Mouse (Mus musculus): ENCODE results near the gene Mctp1. TPM values are rescaled to one million over a fixed set of nuclear protein-coding genes. Genes with fewer than 3 reads are reported as not detected.
"Not testable (repeated sequence)": the region's sequence is repeated elsewhere in the genome, so short reads cannot be mapped to it uniquely, and the experiment has no call there.

The Mctp1 gene
- 1.4 and 1.7 TPM in 2 replicates for polyA plus RNA-seq (2015; fragmentation: Nextera tagmentation; extraction: Ambion mirVana)

DNA sequence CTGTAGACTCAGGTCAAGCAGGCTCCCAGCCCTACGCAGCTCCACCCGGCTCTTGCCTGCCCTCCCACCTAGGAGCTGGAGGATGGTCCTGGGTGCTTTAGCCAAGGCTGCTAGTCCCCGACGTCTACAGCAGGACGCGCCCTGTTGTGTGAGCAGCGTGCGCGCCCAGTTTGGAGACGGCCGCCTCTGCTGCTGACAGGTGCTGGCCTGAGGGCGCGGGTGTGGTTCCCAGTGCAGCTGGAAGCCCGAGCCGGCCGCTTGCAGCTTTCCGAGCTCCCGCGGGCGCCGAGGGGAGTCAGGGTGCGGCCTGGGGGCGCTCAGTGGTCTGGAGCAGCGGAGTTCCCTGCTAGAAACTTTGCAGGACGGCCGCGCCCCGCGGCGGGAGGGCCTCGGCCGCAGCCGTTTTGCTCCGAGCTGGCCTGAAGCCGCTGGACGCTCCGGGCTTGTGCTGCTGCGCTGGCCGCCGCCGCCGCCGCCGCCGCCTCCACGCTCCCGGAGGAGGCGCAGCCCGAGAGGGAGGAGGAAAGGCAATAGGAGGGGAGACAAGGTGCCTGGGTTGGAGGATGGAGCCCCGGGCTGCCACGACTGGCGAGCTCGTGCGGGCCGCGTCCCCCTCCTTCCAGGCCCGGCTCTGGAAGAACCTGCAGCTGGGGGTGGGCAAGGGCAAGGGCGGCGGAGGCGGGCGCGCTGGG lies at the start of gene Mctp1:
Mctp1 (plus strand) TSS at position 564 of the 692 bp plus-strand sequence.
- H3K4me3 ChIP-seq (replicated peaks) = peak within 1 kb of the TSS; percentile 63
- no peaks in the 10 kb centered on the region for H3K36me3 ChIP-seq
- ATAC-seq (ENCODE audit: low read depth) = peak; percentile 75
- peak within 1 kb of the TSS; percentile 91 for H3K4me2 ChIP-seq
- no peak within 1 kb of the TSS for H3K27ac ChIP-seq
- H3K27me3 ChIP-seq = peaks cover 39% of the 10 kb centered on the region
- no peaks in the 10 kb centered on the region for H3K9me3 ChIP-seq (replicated peaks)
- peak; percentile 17 for DNase-seq
- H3K4me1 ChIP-seq (replicated peaks) = peaks cover 13% of the 10 kb centered on the region
- H3K9ac ChIP-seq = peak within 1 kb of the TSS; percentile 51
- 0% methylated on average over 47 of the region's 62 CpGs for WGBS (ENCODE audit: insufficient replicate concordance)

DNA sequence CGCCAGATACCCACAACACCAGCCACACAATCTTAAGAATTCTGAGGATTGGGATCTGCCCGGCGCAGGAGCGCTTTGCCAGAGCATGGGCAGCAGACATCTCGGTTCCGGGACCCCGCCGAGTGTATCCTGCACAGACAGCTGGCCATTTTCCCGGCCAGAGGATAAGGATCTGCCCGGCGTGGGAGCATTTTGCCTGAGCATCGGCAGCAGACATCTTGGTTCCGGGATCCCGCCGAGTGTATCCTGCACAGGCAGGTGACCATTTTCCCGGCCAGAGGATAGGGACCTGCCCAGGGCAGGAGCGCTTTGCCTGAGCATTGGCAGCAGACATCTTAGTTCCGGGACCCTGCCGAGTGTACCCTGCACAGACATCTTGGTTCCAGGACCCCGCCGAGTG lies 38.4 kb upstream of the Mctp1 start:
- H3K4me3 ChIP-seq (replicated peaks); H3K4me1 ChIP-seq (replicated peaks); ATAC-seq (ENCODE audit: low read depth); H3K36me3 ChIP-seq; H3K9me3 ChIP-seq (replicated peaks); H3K27me3 ChIP-seq; H3K4me2 ChIP-seq; H3K27ac ChIP-seq; DNase-seq; H3K9ac ChIP-seq: not testable (repeated sequence)
- 66% methylated on average over 21 of the region's 21 CpGs for WGBS (ENCODE audit: insufficient replicate concordance)

DNA sequence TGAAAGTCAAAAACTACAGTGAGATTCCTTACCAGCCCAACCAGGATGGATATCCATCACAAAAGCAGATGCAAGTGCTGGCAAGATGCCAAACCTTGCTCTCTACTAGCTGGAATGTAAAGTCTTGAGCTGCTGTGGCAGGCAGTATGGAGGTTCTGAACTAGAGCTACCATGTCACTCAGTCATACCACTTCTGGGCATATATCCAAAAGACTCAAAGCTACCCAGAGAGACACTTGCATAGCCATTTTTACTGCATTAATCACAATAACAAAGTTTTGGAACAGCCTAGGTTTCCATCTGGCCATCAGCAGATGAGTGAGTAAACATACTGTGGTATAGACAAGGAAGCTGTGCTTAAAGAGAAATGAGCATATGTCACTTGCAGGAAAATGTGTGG lies 25.6 kb upstream of the Mctp1 start:
- no peak overlapping the region for H3K4me3 ChIP-seq (replicated peaks)
- H3K9ac ChIP-seq = no peak overlapping the region
- H3K27me3 ChIP-seq = no peaks in the 10 kb centered on the region
- no peak overlapping the region for H3K4me2 ChIP-seq
- H3K9me3 ChIP-seq (replicated peaks) = no peaks in the 10 kb centered on the region
- no peak overlapping the region for H3K27ac ChIP-seq
- ATAC-seq (ENCODE audit: low read depth) (no peak), DNase-seq (no peak)
- H3K36me3 ChIP-seq = no peaks in the 10 kb centered on the region
- no peaks in the 10 kb centered on the region for H3K4me1 ChIP-seq (replicated peaks)

DNA sequence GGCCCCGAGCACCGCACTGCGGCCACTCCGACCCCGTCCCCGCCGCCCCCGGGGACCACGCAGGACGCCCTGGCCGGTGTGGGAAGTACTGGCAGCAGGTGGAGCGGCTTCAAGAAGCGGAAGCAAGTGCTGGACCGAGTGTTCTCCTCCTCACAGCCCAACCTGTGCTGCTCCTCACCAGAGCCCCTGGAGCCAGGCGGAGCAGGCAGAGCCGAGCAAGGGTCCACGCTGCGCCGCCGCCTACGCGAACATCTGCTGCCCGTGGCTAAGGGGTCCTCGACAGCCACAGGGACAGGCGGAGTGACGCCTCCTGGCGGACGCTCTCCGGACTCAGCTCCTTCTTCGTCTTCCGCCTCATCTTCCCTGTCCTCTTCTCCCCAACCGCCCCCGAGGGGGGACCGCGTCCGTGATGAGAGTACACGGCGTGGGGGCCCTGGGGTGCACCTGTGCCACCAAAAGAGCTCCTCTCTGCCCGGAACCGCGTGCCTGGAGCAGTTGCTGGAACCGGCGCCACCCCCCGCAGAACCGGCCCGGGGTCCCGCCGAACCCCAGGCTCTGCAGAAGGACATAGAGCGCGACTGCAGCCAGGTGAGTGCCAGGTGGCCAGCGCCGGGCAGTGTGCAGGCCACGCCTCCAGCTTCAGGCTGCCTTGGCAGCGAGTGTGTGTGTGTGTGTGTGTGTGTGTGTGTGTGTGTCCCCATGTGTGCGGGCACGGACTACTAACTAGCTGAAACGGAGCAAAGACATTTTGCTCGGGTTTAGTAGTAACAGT lies 515 bp downstream of the Mctp1 start:
- Histone ChIP-seq H3K36me3 (no peaks in the 10 kb centered on the region), H3K9me3 (replicated peaks) (no peaks in the 10 kb centered on the region), H3K4me2 (peak overlapping the region; percentile 91), H3K27ac (no peak overlapping the region), H3K4me1 (replicated peaks) (peaks cover 13% of the 10 kb centered on the region), H3K9ac (peak overlapping the region; percentile 51), H3K4me3 (replicated peaks) (peak overlapping the region; percentile 63), H3K27me3 (peaks cover 39% of the 10 kb centered on the region)
- 1% methylated on average over 55 of the region's 58 CpGs for WGBS (ENCODE audit: insufficient replicate concordance)
- peak; percentile 60 for ATAC-seq (ENCODE audit: low read depth)
- peak; percentile 15 for DNase-seq

DNA sequence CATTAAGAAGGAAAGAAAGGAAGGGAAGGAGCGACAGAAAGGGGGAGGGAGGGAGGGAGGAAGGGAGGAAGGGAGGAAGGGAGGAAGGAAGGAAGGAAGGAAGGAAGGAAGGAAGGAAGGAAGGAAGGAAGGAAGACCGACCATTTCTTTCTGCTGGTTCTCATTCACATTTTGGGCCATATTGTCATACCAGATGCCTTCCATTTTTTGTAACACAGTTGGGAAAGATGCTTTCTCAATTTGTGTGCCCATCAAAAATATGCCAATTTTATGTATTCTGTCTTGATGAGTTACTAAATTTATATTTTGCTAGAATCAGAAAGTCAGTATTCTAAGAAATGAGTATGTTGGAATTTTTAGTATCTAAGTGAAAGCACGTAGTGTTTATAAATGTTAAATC lies 4.3 kb downstream of the Mctp1 start:
- no peak overlapping the region for H3K4me2 ChIP-seq
- H3K4me3 ChIP-seq (replicated peaks) = no peak overlapping the region
- H3K27me3 ChIP-seq = peaks cover 26% of the 10 kb centered on the region
- ATAC-seq (ENCODE audit: low read depth) (no peak), DNase-seq (no peak)
- 43% methylated on average over 3 of the region's 3 CpGs for WGBS (ENCODE audit: insufficient replicate concordance)
- H3K27ac ChIP-seq = no peak overlapping the region
- no peak overlapping the region for H3K9ac ChIP-seq
- no peaks in the 10 kb centered on the region for H3K36me3 ChIP-seq
- H3K4me1 ChIP-seq (replicated peaks) = peaks cover 12% of the 10 kb centered on the region
- H3K9me3 ChIP-seq (replicated peaks) = no peaks in the 10 kb centered on the region

DNA sequence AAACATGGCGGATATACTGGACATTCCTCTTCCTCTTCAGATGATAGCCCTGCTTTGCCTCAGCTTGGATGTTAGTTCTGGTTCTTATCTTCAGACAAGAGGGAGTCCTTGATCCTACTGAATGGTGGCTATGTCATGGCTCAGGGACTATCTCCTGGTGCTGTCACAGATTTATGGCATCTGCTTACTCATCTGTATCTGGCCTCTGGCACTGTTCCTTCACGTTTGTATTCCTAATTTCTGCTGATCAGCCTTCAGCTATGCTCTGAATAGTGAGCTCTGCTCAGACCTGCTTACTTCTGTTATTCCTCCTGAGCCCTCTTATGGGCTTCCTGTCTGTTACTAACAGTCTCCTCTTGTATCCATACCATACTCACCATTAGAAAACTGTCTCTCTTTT lies 7.6 kb downstream of the Mctp1 start:
- ATAC-seq (ENCODE audit: low read depth) (no peak), DNase-seq (no peak)
- Histone ChIP-seq H3K4me2 (no peak overlapping the region), H3K36me3 (no peaks in the 10 kb centered on the region), H3K4me1 (replicated peaks) (no peaks in the 10 kb centered on the region), H3K9ac (no peak overlapping the region), H3K4me3 (replicated peaks) (no peak overlapping the region), H3K27ac (no peak overlapping the region), H3K27me3 (no peaks in the 10 kb centered on the region), H3K9me3 (replicated peaks) (no peaks in the 10 kb centered on the region)
- WGBS (ENCODE audit: insufficient replicate concordance) = 41% methylated on average over 2 of the region's 2 CpGs

DNA sequence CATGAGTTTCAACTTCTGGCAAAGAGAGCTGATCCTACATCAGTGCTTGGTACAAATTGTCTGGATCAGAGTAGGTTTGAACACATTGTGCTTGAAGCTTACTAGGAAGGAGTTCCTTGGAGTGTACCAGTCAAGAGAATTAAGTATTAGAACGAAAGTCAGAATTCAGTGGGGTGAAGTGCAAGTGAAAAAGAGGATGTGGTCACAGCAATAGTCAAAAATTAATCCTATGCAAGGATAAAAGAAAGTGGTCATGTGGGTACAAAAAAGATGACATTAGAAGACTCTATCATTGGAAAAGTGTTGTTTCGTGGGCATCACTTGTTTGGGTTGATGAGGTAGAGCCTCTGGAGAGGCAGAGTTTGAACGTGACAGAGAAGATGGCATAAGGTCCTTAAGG lies 8.8 kb downstream of the Mctp1 start:
- ATAC-seq (ENCODE audit: low read depth) = no peak
- DNase-seq = no peak
- 34% methylated on average over 3 of the region's 3 CpGs for WGBS (ENCODE audit: insufficient replicate concordance)
- no peaks in the 10 kb centered on the region for H3K27me3 ChIP-seq
- no peaks in the 10 kb centered on the region for H3K9me3 ChIP-seq (replicated peaks)
- H3K9ac ChIP-seq = no peak overlapping the region
- no peak overlapping the region for H3K4me2 ChIP-seq
- no peaks in the 10 kb centered on the region for H3K4me1 ChIP-seq (replicated peaks)
- no peak overlapping the region for H3K27ac ChIP-seq
- no peak overlapping the region for H3K4me3 ChIP-seq (replicated peaks)
- no peaks in the 10 kb centered on the region for H3K36me3 ChIP-seq

DNA sequence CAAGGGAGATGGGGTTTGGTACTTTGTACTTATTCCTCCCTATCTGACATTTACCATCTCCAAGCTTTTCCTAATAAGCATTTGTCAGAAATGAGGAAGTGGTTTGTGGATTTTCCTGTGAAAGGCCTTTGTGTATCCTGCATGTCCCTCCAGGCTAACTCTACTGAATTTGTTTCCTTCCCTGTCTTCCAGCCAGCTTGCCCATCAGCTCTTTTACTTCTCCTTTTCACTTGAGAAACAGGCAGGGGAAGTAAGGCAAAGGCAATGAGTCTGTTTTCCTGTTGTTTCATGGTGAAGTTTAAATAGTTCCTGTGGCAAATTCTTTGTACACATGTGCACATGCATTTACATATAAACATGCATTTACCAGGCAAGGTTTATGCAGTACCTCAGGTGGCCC lies 11.6 kb downstream of the Mctp1 start:
- no peak for DNase-seq
- Histone ChIP-seq H3K4me2 (no peak overlapping the region), H3K27me3 (no peaks in the 10 kb centered on the region), H3K9ac (no peak overlapping the region), H3K27ac (no peak overlapping the region), H3K9me3 (replicated peaks) (no peaks in the 10 kb centered on the region), H3K4me3 (replicated peaks) (no peak overlapping the region), H3K4me1 (replicated peaks) (no peaks in the 10 kb centered on the region), H3K36me3 (no peaks in the 10 kb centered on the region)
- ATAC-seq (ENCODE audit: low read depth) = no peak

DNA sequence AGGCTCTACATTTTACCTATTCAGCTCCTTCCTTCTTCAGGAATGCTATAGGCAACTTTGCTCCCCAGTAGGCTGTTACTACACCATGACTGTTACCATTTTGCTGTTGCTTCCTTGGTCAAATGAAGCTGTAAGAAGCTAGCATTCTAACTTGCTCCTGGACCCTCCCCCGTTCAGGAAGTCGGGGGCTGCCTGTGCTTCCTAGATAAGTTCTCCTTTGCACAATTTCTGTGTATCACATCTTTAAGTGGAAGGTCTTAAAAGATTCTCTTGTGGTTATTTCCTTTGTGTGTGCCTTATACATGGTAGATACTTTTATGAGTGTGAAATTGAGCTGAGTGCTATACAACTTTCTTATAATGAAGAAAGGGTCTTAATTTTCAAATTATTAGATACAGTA lies 25.0 kb downstream of the Mctp1 start:
- no peak for DNase-seq
- Histone ChIP-seq H3K9me3 (replicated peaks) (no peaks in the 10 kb centered on the region), H3K4me2 (no peak overlapping the region), H3K9ac (no peak overlapping the region), H3K4me1 (replicated peaks) (peaks cover 6% of the 10 kb centered on the region; the same call in 1 of the 2 replicates), H3K36me3 (no peaks in the 10 kb centered on the region), H3K4me3 (replicated peaks) (no peak overlapping the region), H3K27ac (no peak overlapping the region), H3K27me3 (no peaks in the 10 kb centered on the region)
- ATAC-seq (ENCODE audit: low read depth) = peak; percentile 39; the same call in 1 of the 2 replicates
- WGBS (ENCODE audit: insufficient replicate concordance) = 14% methylated on average over 2 of the region's 2 CpGs

DNA sequence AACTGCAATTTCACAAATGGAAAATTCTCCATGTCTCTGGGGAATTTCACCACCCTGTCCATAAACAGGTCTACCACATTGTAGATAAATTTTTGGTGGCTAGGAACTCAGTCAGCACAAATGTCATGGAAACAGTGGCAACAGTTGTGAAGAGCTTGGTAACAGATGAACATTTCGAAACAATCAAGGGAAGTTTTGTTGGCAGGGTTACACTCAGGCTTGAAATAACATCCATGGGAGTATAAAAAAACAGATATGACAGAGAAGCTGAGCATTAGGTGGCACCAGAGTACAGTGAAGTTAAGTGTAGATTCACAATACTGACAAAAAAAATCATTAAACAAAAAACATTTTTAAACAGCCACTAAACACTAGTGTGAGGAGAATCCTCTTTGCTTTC lies 26.3 kb downstream of the Mctp1 start:
- Histone ChIP-seq H3K27me3 (no peaks in the 10 kb centered on the region), H3K9me3 (replicated peaks) (no peaks in the 10 kb centered on the region), H3K4me3 (replicated peaks) (no peak overlapping the region), H3K9ac (no peak overlapping the region), H3K4me1 (replicated peaks) (peaks cover 6% of the 10 kb centered on the region; the same call in 1 of the 2 replicates), H3K36me3 (no peaks in the 10 kb centered on the region), H3K27ac (no peak overlapping the region), H3K4me2 (no peak overlapping the region)
- ATAC-seq (ENCODE audit: low read depth) (no peak), DNase-seq (no peak)
- 40% methylated on average over 1 of the region's 1 CpGs for WGBS (ENCODE audit: insufficient replicate concordance)

DNA sequence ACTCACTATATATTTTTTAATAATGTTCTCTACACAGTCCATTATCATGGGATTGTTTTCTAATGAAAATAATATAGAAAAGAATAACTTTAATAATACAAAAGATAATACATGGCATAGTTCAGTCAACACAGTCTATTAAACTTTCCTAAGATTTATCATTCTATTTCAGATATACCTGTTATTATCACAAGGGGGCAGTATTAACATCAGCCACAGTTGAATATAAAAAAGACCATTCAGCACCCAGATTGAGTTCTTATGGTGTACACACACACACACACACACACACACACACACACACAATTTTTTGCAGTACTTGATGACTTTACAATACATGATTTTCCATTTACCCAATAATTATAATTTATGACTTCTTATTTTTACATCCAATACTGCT lies 31.0 kb downstream of the Mctp1 start:
- H3K9ac ChIP-seq = no peak overlapping the region
- no peak overlapping the region for H3K4me2 ChIP-seq
- peaks cover 6% of the 10 kb centered on the region for H3K4me1 ChIP-seq (replicated peaks)
- H3K27me3 ChIP-seq = no peaks in the 10 kb centered on the region
- no peak for ATAC-seq (ENCODE audit: low read depth)
- DNase-seq = no peak
- no peaks in the 10 kb centered on the region for H3K36me3 ChIP-seq
- no peaks in the 10 kb centered on the region for H3K9me3 ChIP-seq (replicated peaks)
- H3K4me3 ChIP-seq (replicated peaks) = no peak overlapping the region
- H3K27ac ChIP-seq = no peak overlapping the region

DNA sequence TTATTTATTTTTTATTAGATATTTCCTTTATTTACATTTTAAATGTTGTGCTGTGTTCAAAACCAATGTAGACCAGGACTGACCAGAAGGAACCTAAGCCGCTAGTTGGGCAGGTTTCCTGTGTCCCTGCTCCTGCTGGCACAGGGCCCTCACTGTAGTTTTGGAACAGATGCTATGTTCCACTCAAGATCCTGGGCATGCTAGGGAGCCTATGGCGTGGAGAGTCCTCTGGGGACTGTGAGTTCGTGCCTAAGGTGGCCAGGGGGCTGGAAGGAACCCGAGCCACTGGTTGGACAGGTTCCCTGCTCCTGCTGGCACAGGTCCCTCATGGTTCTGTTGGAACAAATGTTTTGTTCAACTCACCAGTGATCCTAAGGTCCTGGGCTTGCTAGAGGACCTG lies 35.8 kb downstream of the Mctp1 start:
- Histone ChIP-seq H3K4me2 (no peak overlapping the region), H3K36me3 (no peaks in the 10 kb centered on the region), H3K27ac (no peak overlapping the region), H3K9ac (no peak overlapping the region), H3K27me3 (no peaks in the 10 kb centered on the region), H3K4me3 (replicated peaks) (no peak overlapping the region), H3K9me3 (replicated peaks) (no peaks in the 10 kb centered on the region), H3K4me1 (replicated peaks) (peaks cover 20% of the 10 kb centered on the region)
- no peak for DNase-seq
- 64% methylated on average over 4 of the region's 4 CpGs for WGBS (ENCODE audit: insufficient replicate concordance)
- ATAC-seq (ENCODE audit: low read depth) = no peak

All from liver, embryonic 13.5 days (tissue).